Mouse (Mus musculus) left cerebral cortex, postnatal 25 days (tissue): ENCODE data around the gene Serpinb9d. TPM values are rescaled to one million over a fixed set of nuclear protein-coding genes. Genes with fewer than 3 reads are reported as not detected.
"Not testable (repeated sequence)": the region's sequence is repeated elsewhere in the genome, so short reads cannot be mapped to it uniquely, and the experiment has no call there.

Source experiments
- DNase-seq, 2 experiments: peaks; one replicate each; pipeline ENCODE4 v3.0.0; 2022; ENCODE audit warnings: low spot score in 2 of 2, mixed read lengths in 1 of 2
- intact Hi-C: fragments of 180-260 bp; cut with DNase I; formaldehyde crosslinking; loops from one replicate; pipeline ENCODE4 v1.15.1; 2025
- total RNA-seq, 2 experiments: library from RNA; stranded (reverse); gene quantifications; 2 replicates each; pipeline ENCODE4 v1.2.3; 2021

The Serpinb9d gene
- not detected for total RNA-seq

- intact Hi-C loops = no loop called here
- no peak for DNase-seq
Measured at GRCm38 (mm10) chr13:33192659-33193058, at the start of gene Serpinb9d. TSS of gene Serpinb9d (plus strand) at chr13:33192959.

- intact Hi-C loops = loop anchor here (1.0 kb wide), 1 partner anchor 14 kb away; no protein-coding TSS in a partner anchor
- DNase-seq = no peak
Measured at GRCm38 (mm10) chr13:33159642-33160041, 33.1 kb upstream of the Serpinb9d start, which contains the start of gene Serpinb9c. TSS of gene Serpinb9c (minus strand) at chr13:33159742.

DNA sequence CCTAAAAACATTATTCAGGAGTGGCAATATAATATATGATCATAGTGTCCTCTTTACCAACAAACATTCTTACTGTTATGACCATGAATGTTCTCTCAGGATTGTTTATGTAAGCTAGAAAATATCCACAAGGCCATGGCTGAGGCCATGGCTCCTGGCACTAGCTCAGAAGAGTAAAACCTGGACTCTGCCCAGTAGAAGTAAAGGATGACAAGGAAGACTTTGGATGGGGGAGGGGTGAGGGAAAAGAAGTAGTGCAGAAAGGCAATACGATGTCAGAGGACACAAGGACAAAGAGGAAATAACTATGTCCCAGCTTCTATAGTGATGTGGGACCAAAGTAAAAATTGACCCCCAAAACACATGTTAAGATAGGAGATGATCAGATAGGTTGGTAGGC lies 2.3 kb upstream of the Serpinb9d start:
- DNase-seq, intact Hi-C loops: not testable (repeated sequence)

- no peak for DNase-seq
Measured at GRCm38 (mm10) chr13:33199740-33200139, 7.0 kb downstream of the Serpinb9d start.

DNA sequence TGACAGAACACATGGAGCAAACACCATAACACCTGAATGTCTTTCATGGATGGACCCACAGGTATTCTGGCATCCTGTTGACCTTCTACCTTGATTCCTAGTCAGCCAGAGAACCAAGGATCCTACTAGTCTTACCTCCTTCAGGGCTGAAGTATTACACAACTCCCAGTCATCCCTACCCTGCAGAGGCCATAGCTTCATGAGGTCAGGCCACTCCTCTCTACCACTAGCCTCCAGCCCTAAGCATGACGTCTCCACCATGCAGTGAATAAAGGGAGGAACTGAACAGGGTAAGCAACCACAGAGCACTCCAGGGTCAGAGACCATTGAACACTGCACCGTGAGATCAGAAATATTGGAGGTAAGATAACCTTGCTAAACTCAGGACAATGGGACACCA lies 56.6 kb downstream of the Serpinb9d start, which contains the start of gene Serpinb9e:
Serpinb9e (plus strand) TSS at position 301 of the 400 bp plus-strand sequence.
- DNase-seq, intact Hi-C loops: not testable (repeated sequence)

More at GRCm38 (mm10) chr13:33199740-33200139, 7.0 kb downstream of the Serpinb9d start:
- intact Hi-C loops = no loop called here

Other genes with a start within 250 kb of the Serpinb9d start
- 1 to 10 TPM; 1.3 to 1.6 TPM for gene Serpinb6b, start 227.8 kb upstream of the Serpinb9d start, total RNA-seq
- gene Serpinb9, start 189.7 kb upstream of the Serpinb9d start, total RNA-seq = 1 to 10 TPM; 4.0 to 4.7 TPM
- gene Serpinb9b, start 165.5 kb upstream of the Serpinb9d start, total RNA-seq = not detected
- gene Serpinb1b, start 114.4 kb upstream of the Serpinb9d start, total RNA-seq = 1 to 10 TPM; 1.5 to 2.3 TPM
- gene Serpinb9c, start 33.2 kb upstream of the Serpinb9d start, total RNA-seq = not detected
- gene Serpinb9e, start 56.7 kb downstream of the Serpinb9d start, total RNA-seq = not detected
- not detected for gene Serpinb9f, start 131.1 kb downstream of the Serpinb9d start, total RNA-seq
- not detected for gene Gm11397, start 202.8 kb downstream of the Serpinb9d start, total RNA-seq